Mouse (Mus musculus) heart, embryonic 13.5 days (tissue): Measurements from ENCODE around the gene Hspa1a. TPM values are rescaled to one million over a fixed set of nuclear protein-coding genes. Genes with fewer than 3 reads are reported as not detected.

ENCODE experiments used
- polyA plus RNA-seq: library from polyadenylated mRNA; unstranded; fragments of >200 nt; fragmentation: Nextera tagmentation; extraction: Ambion mirVana; gene quantifications from 2 replicates; pipeline ENCODE4 v1.2.1, GENCODE M21; 2015

The Hspa1a gene
- polyA plus RNA-seq, 1 experiment from 2014 or later = 3.9 TPM

Other genes starting within 250 kb of the Hspa1a start
- gene C4b, start 228.3 kb downstream of the Hspa1a start, polyA plus RNA-seq = 0.11 and 0.21 TPM in 2 replicates
- gene Cyp21a1, start 167.6 kb downstream of the Hspa1a start, polyA plus RNA-seq = not detected in 2 replicates
- gene Stk19, start 135.2 kb downstream of the Hspa1a start, polyA plus RNA-seq = 17.4 and 18.3 TPM in 2 replicates
- 32.3 and 34.9 TPM in 2 replicates for gene Dxo, start 135.1 kb downstream of the Hspa1a start, polyA plus RNA-seq
- gene Skiv2l, start 121.9 kb downstream of the Hspa1a start, polyA plus RNA-seq = 27.3 and 30.6 TPM in 2 replicates
- gene Nelfe, start 121.8 kb downstream of the Hspa1a start, polyA plus RNA-seq = 68.5 and 70.9 TPM in 2 replicates
- 2.3 and 5.6 TPM in 2 replicates for gene Cfb, start 109.6 kb downstream of the Hspa1a start, polyA plus RNA-seq
- gene Zbtb12, start 92.7 kb downstream of the Hspa1a start, polyA plus RNA-seq = 1.5 and 2.0 TPM in 2 replicates
- not detected in 2 replicates for gene Gm20547, start 90.1 kb downstream of the Hspa1a start, polyA plus RNA-seq
- 0.84 and 1.9 TPM in 2 replicates for gene C2, start 73.9 kb downstream of the Hspa1a start, polyA plus RNA-seq
- gene Ehmt2, start 73.7 kb downstream of the Hspa1a start, polyA plus RNA-seq = 38.8 and 42.4 TPM in 2 replicates
- 0.15 TPM in 1 of 2 replicates, not detected in the other for gene Slc44a4, start 57.7 kb downstream of the Hspa1a start, polyA plus RNA-seq
- gene Neu1, start 40.9 kb downstream of the Hspa1a start, polyA plus RNA-seq = 18.1 and 19.2 TPM in 2 replicates
- 0.19 and 0.20 TPM in 2 replicates for gene Hspa1b, start 12.9 kb downstream of the Hspa1a start, polyA plus RNA-seq
- gene Gm20481, start 2.2 kb downstream of the Hspa1a start, polyA plus RNA-seq = not detected in 2 replicates
- gene Hspa1l, start 547 bp upstream of the Hspa1a start, polyA plus RNA-seq = 2.1 and 2.2 TPM in 2 replicates
- 145 and 153 TPM in 2 replicates for gene Lsm2, start 9.7 kb upstream of the Hspa1a start, polyA plus RNA-seq
- 59.9 and 63.0 TPM in 2 replicates for gene Vars, start 28.8 kb upstream of the Hspa1a start, polyA plus RNA-seq
- 0.45 and 0.52 TPM in 2 replicates for gene Vwa7, start 44.4 kb upstream of the Hspa1a start, polyA plus RNA-seq
- gene Sapcd1, start 55.9 kb upstream of the Hspa1a start, polyA plus RNA-seq = 3.2 and 4.2 TPM in 2 replicates
- gene Msh5, start 74.6 kb upstream of the Hspa1a start, polyA plus RNA-seq = 4.0 and 4.1 TPM in 2 replicates
- 351 and 389 TPM in 2 replicates for gene Clic1, start 77.8 kb upstream of the Hspa1a start, polyA plus RNA-seq
- gene Ddah2, start 86.9 kb upstream of the Hspa1a start, polyA plus RNA-seq = 194 and 207 TPM in 2 replicates
- gene Ly6g6c, start 93.2 kb upstream of the Hspa1a start, polyA plus RNA-seq = not detected in 2 replicates
- gene Mpig6b, start 94.0 kb upstream of the Hspa1a start, polyA plus RNA-seq = 0.92 and 1.4 TPM in 2 replicates
- gene Ly6g6e, start 104.7 kb upstream of the Hspa1a start, polyA plus RNA-seq = 0.36 and 0.62 TPM in 2 replicates
- gene Ly6g6d, start 105.9 kb upstream of the Hspa1a start, polyA plus RNA-seq = 1.7 and 1.9 TPM in 2 replicates
- gene Ly6g6f, start 113.5 kb upstream of the Hspa1a start, polyA plus RNA-seq = 0.73 and 1.0 TPM in 2 replicates
- gene Abhd16a, start 117.1 kb upstream of the Hspa1a start, polyA plus RNA-seq = 67.0 and 69.5 TPM in 2 replicates
- not detected in 2 replicates for gene Ly6g5c, start 136.1 kb upstream of the Hspa1a start, polyA plus RNA-seq
- 0.40 and 0.80 TPM in 2 replicates for gene Ly6g5b, start 143.3 kb upstream of the Hspa1a start, polyA plus RNA-seq
- gene Gpank1, start 149.3 kb upstream of the Hspa1a start, polyA plus RNA-seq = 10.7 and 14.1 TPM in 2 replicates
- gene Csnk2b, start 149.9 kb upstream of the Hspa1a start, polyA plus RNA-seq = 215 and 231 TPM in 2 replicates
- gene D17H6S53E, start 154.2 kb upstream of the Hspa1a start, polyA plus RNA-seq = 8.7 and 9.7 TPM in 2 replicates
- gene Apom, start 159.9 kb upstream of the Hspa1a start, polyA plus RNA-seq = 2.2 and 19.0 TPM in 2 replicates
- gene Bag6, start 163.0 kb upstream of the Hspa1a start, polyA plus RNA-seq = 45.1 and 46.1 TPM in 2 replicates
- gene Prrc2a, start 192.7 kb upstream of the Hspa1a start, polyA plus RNA-seq = 124 and 130 TPM in 2 replicates
- gene Aif1, start 203.9 kb upstream of the Hspa1a start, polyA plus RNA-seq = 6.5 and 7.8 TPM in 2 replicates
- 8.6 and 9.9 TPM in 2 replicates for gene Lst1, start 216.3 kb upstream of the Hspa1a start, polyA plus RNA-seq
- 0.64 TPM in 1 of 2 replicates, not detected in the other for gene Ltb, start 222.3 kb upstream of the Hspa1a start, polyA plus RNA-seq
- gene Tnf, start 229.9 kb upstream of the Hspa1a start, polyA plus RNA-seq = 0.12 and 0.23 TPM in 2 replicates
- gene Lta, start 233.2 kb upstream of the Hspa1a start, polyA plus RNA-seq = not detected in 2 replicates
- gene Gm16181, start 248.7 kb upstream of the Hspa1a start, polyA plus RNA-seq = not detected in 2 replicates